7 mouse cellular contexts compared by ENCODE assay signal in the genomic region with DNA sequence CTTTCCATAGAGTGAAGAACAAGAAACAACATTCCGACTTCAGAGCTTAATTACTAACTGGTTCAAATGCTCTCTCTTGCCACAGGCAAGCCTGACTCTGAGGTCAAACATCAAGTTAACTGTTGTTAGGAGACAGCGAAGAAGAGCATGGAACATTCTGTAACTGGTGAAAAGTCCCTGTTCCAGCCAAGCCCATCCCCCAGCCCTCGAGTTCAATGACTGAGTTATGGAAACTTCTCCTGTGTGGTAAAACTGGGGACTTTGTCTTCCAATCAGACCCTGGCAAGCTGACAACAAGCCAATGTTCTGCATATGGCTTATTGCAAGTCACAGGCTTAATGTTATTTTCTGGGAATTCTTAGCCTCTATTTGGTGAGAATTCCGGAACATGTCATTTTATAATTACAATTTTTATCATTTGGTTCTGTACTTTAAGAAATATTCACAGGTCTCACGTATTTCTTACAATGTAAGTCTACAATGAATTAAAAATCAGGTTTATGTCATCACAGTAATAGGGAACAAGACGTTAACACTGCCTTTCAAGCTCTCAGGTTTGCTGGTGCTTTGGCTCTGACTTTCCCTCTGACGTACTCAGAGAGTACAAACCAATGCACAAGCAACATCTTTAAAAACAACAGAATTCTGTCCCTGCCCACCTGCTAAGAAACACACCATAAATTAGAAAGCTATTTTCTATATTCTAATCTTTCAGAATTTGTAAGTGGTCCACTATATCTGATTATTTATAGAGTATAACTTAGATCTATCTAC. TPM values are rescaled to one million over a fixed set of nuclear protein-coding genes. Genes with fewer than 3 reads are reported as not detected.
DNase-seq lines count a peak whose midpoint lies in the region.

No protein-coding gene starts in this region.

- DNase-seq in left cerebral cortex, adult 11 months (ENCODE audit: low spot score) = peak; percentile 28
- no peak for DNase-seq in left cerebral cortex, postnatal 36 days (ENCODE audit: low spot score in 2 of 2)
- peak; percentile 91 for DNase-seq in adipocyte (ENCODE audit: low spot score)
- DNase-seq in gastrocnemius, postnatal 25 days = peak; percentile 33
- DNase-seq in lung, postnatal 4 days = peak; percentile 71 to 83
- no peak for DNase-seq in frontal cortex, adult 2 months (ENCODE audit: extremely low spot score in 1 of 2, low spot score in 1 of 2)
- no peak for DNase-seq in left cerebral cortex, postnatal 10 days (ENCODE audit: extremely low spot score in 1 of 2, low spot score in 2 of 2)

- intact Hi-C loops in left cerebral cortex, postnatal 36 days (cut with DNase I) = no loop called here
- intact Hi-C loops in left cerebral cortex, postnatal 10 days (cut with DNase I) = no loop called here

RNA-seq across cellular contexts. Expression of a gene that starts 51.6 kb away (rescaled TPM):
- 1 to 10 TPM; 5.3 to 6.1 TPM for total RNA-seq in left cerebral cortex, postnatal 36 days (2021)
- total RNA-seq in gastrocnemius, postnatal 25 days (2021) = 1 to 10 TPM; 5.5 to 6.4 TPM
- 5.6 and 6.7 TPM in 2 replicates for polyA plus RNA-seq in frontal cortex, adult 2 months (2012; rRNA removed)
- total RNA-seq in left cerebral cortex, postnatal 10 days (2021) = 1 to 10 TPM; 6.1 to 7.4 TPM

RNA-seq across cellular contexts. Expression of a gene that starts 51.8 kb away (rescaled TPM):
- total RNA-seq in left cerebral cortex, postnatal 36 days (2021) = 10 to 100 TPM; 33.7 to 38.4 TPM
- total RNA-seq in gastrocnemius, postnatal 25 days (2021) = 10 to 100 TPM; 19.0 to 20.2 TPM
- 27.7 and 29.3 TPM in 2 replicates for polyA plus RNA-seq in frontal cortex, adult 2 months (2012; rRNA removed)
- 10 to 100 TPM; 46.2 to 49.6 TPM for total RNA-seq in left cerebral cortex, postnatal 10 days (2021)

Comparison
In these comparisons a context has a peak if more than half of its experiments do, and no peak if none do; other contexts are left out.
1. DNase-seq: peak in left cerebral cortex, adult 11 months (single experiment), adipocyte (single experiment), gastrocnemius, postnatal 25 days (single experiment) and lung, postnatal 4 days (2 of 2); none in left cerebral cortex, postnatal 36 days (0 of 2), frontal cortex, adult 2 months (0 of 2) and left cerebral cortex, postnatal 10 days (0 of 2).